Mouse (Mus musculus) limb, embryonic 15.5 days (tissue): Measurements from ENCODE around the gene Foxo3. TPM values are rescaled to one million over a fixed set of nuclear protein-coding genes. Genes with fewer than 3 reads are reported as not detected.
A peak's percentile ranks its signal among the peaks of the same experiment; 100 is the strongest.

Experiments
- ATAC-seq: fragments of 200-750 bp; cut with Nextera tagmentation; 2 replicates; pipeline ENCODE4 v1.8.0; 2017; ENCODE audit warnings: low read depth, moderate TSS enrichment; ENCODE audit not compliant: insufficient number of reproducible peaks, low FRiP score, low TSS enrichment
- H3K27ac ChIP-seq: fragments of 300-500 bp; sonication (generic); 2 replicates; pipeline ENCODE4 v1.5.1; 2015; ENCODE audit warnings: moderate library complexity, mild to moderate bottlenecking, inconsistent platforms
- H3K27me3 ChIP-seq: fragments of 300-500 bp; sonication (generic); 2 replicates; pipeline ENCODE4 v1.6.1; 2015; ENCODE audit warnings: inconsistent platforms
- H3K36me3 ChIP-seq: fragments of 300-500 bp; sonication (generic); 2 replicates; pipeline ENCODE4 v1.6.1; 2015; ENCODE audit warnings: inconsistent platforms
- H3K4me1 ChIP-seq: fragments of 300-500 bp; sonication (generic); 2 replicates; pipeline ENCODE4 v1.6.1; 2015; ENCODE audit warnings: inconsistent platforms
- H3K4me2 ChIP-seq: fragments of 300-500 bp; sonication (generic); 2 replicates; pipeline ENCODE4 v1.6.1; 2015; ENCODE audit warnings: mild to moderate bottlenecking, inconsistent platforms
- H3K4me3 ChIP-seq: fragments of 300-500 bp; sonication (generic); 2 replicates; pipeline ENCODE4 v1.5.1; 2015; ENCODE audit warnings: mild to moderate bottlenecking, inconsistent platforms
- H3K9ac ChIP-seq: fragments of 300-500 bp; sonication (generic); 2 replicates; pipeline ENCODE4 v1.6.1; 2015; ENCODE audit warnings: inconsistent platforms
- H3K9me3 ChIP-seq: fragments of 300-500 bp; sonication (generic); 2 replicates; pipeline ENCODE4 v1.6.1; 2016; ENCODE audit warnings: inconsistent platforms
- WGBS: fragments of 180-500 bp; shearing (Covaris S2); methylation state at CpG from one replicate; pipeline ENCODE4 v1.1.7; 2015; 5-methylcytosine and 5-hydroxymethylcytosine counted together
- polyA plus RNA-seq: library from polyadenylated mRNA; unstranded; fragments of >200 nt; fragmentation: Nextera tagmentation; extraction: Ambion mirVana; gene quantifications from 2 replicates; pipeline ENCODE4 v1.2.1, GENCODE M21; 2015

Foxo3 gene
- 9.0 and 10.2 TPM in 2 replicates for polyA plus RNA-seq

GRCm38 (mm10) chr10:42276507-42277345 is at the start of gene Foxo3:
Gene Foxo3 (minus strand): TSS chr10:42276755.
- H3K9me3 ChIP-seq = no peaks in the 10 kb centered on the region
- H3K27ac ChIP-seq = peak within 1 kb of the TSS; percentile 100
- under 1% methylated on average over 71 of the region's 88 CpGs for WGBS
- ATAC-seq = peak; percentile 81
- no peaks in the 10 kb centered on the region for H3K27me3 ChIP-seq
- peak within 1 kb of the TSS; percentile 97 for H3K4me2 ChIP-seq
- peak within 1 kb of the TSS; percentile 76 for H3K9ac ChIP-seq
- peak within 1 kb of the TSS; percentile 75 for H3K4me3 ChIP-seq
- H3K4me1 ChIP-seq = peaks cover 33% of the 10 kb centered on the region
- H3K36me3 ChIP-seq = no peaks in the 10 kb centered on the region

GRCm38 (mm10) chr10:42325305-42325704 is 48.8 kb upstream of the Foxo3 start:
- Histone ChIP-seq H3K9ac (no peak overlapping the region), H3K36me3 (no peaks in the 10 kb centered on the region), H3K9me3 (no peaks in the 10 kb centered on the region), H3K4me1 (no peaks in the 10 kb centered on the region), H3K4me3 (no peak overlapping the region), H3K27me3 (no peaks in the 10 kb centered on the region), H3K4me2 (no peak overlapping the region), H3K27ac (no peak overlapping the region)
- no peak for ATAC-seq
- WGBS = 85% methylated on average over 10 of the region's 10 CpGs

- H3K4me2 ChIP-seq = no peak overlapping the region
- ATAC-seq = no peak
- H3K9ac ChIP-seq = no peak overlapping the region
Measured at GRCm38 (mm10) chr10:42323978-42324377, 47.4 kb upstream of the Foxo3 start.

GRCm38 (mm10) chr10:42313222-42313786 is 36.7 kb upstream of the Foxo3 start:
- Histone ChIP-seq H3K9ac (no peak overlapping the region), H3K27ac (no peak overlapping the region), H3K4me1 (no peaks in the 10 kb centered on the region), H3K36me3 (peaks cover 4% of the 10 kb centered on the region; the same call in 1 of the 2 replicates), H3K27me3 (peaks cover 6% of the 10 kb centered on the region), H3K9me3 (no peaks in the 10 kb centered on the region), H3K4me3 (no peak overlapping the region), H3K4me2 (no peak overlapping the region)
- 74% methylated on average over 22 of the region's 22 CpGs for WGBS
- no peak for ATAC-seq

More at GRCm38 (mm10) chr10:42323978-42324377, 47.4 kb upstream of the Foxo3 start:
- Histone ChIP-seq H3K27me3 (no peaks in the 10 kb centered on the region), H3K27ac (no peak overlapping the region), H3K36me3 (no peaks in the 10 kb centered on the region), H3K4me1 (no peaks in the 10 kb centered on the region), H3K9me3 (no peaks in the 10 kb centered on the region), H3K4me3 (no peak overlapping the region)

- ATAC-seq = no peak
- Histone ChIP-seq H3K9me3 (no peaks in the 10 kb centered on the region), H3K4me3 (no peak overlapping the region), H3K4me2 (no peak overlapping the region), H3K9ac (no peak overlapping the region), H3K4me1 (0 out of 2 replicates have a peak, but pooled peaks cover 2% of the 10 kb centered on the region), H3K27ac (no peak overlapping the region), H3K27me3 (peaks cover 6% of the 10 kb centered on the region), H3K36me3 (peaks cover 4% of the 10 kb centered on the region; the same call in 1 of the 2 replicates)
- 57% methylated on average over 1 of the region's 1 CpGs for WGBS
Measured at GRCm38 (mm10) chr10:42312557-42312956, 36.0 kb upstream of the Foxo3 start.

GRCm38 (mm10) chr10:42308687-42308987 is 32.1 kb upstream of the Foxo3 start:
- peaks cover 9% of the 10 kb centered on the region for H3K27me3 ChIP-seq
- WGBS = 33% methylated on average over 8 of the region's 8 CpGs
- H3K36me3 ChIP-seq = no peaks in the 10 kb centered on the region
- no peaks in the 10 kb centered on the region for H3K9me3 ChIP-seq
- H3K9ac ChIP-seq = no peak overlapping the region
- H3K27ac ChIP-seq = no peak overlapping the region
- no peak for ATAC-seq
- peak overlapping the region; percentile 31 for H3K4me3 ChIP-seq
- 0 out of 2 replicates have a peak, but pooled peaks cover 2% of the 10 kb centered on the region for H3K4me1 ChIP-seq
- peak overlapping the region; percentile 45 for H3K4me2 ChIP-seq

- Histone ChIP-seq H3K4me1 (0 out of 2 replicates have a peak, but pooled peaks cover 2% of the 10 kb centered on the region), H3K4me3 (peak overlapping the region; percentile 31), H3K9me3 (no peaks in the 10 kb centered on the region), H3K4me2 (peak overlapping the region; percentile 45), H3K27me3 (peaks cover 9% of the 10 kb centered on the region), H3K36me3 (no peaks in the 10 kb centered on the region), H3K27ac (no peak overlapping the region), H3K9ac (no peak overlapping the region)
- no peak for ATAC-seq
- WGBS = 8% methylated on average over 20 of the region's 20 CpGs
Measured at GRCm38 (mm10) chr10:42307980-42308686, 31.6 kb upstream of the Foxo3 start.

GRCm38 (mm10) chr10:42306422-42306821 is 29.9 kb upstream of the Foxo3 start:
- Histone ChIP-seq H3K9ac (no peak overlapping the region), H3K36me3 (no peaks in the 10 kb centered on the region), H3K9me3 (no peaks in the 10 kb centered on the region), H3K4me3 (no peak overlapping the region), H3K27ac (no peak overlapping the region), H3K4me1 (0 out of 2 replicates have a peak, but pooled peaks cover 2% of the 10 kb centered on the region), H3K4me2 (no peak overlapping the region), H3K27me3 (peaks cover 9% of the 10 kb centered on the region)
- 82% methylated on average over 8 of the region's 8 CpGs for WGBS
- ATAC-seq = no peak

GRCm38 (mm10) chr10:42300805-42301204 is 24.2 kb upstream of the Foxo3 start:
- Histone ChIP-seq H3K4me1 (no peaks in the 10 kb centered on the region), H3K9me3 (no peaks in the 10 kb centered on the region), H3K4me2 (no peak overlapping the region), H3K4me3 (no peak overlapping the region), H3K36me3 (no peaks in the 10 kb centered on the region), H3K9ac (no peak overlapping the region), H3K27ac (no peak overlapping the region), H3K27me3 (no peaks in the 10 kb centered on the region)
- ATAC-seq = no peak
- WGBS = 60% methylated on average over 4 of the region's 4 CpGs

GRCm38 (mm10) chr10:42299967-42300366 is 23.4 kb upstream of the Foxo3 start:
- H3K4me1 ChIP-seq = no peaks in the 10 kb centered on the region
- H3K4me3 ChIP-seq = no peak overlapping the region
- no peak overlapping the region for H3K9ac ChIP-seq
- WGBS = 23% methylated on average over 7 of the region's 7 CpGs
- H3K9me3 ChIP-seq = no peaks in the 10 kb centered on the region
- ATAC-seq = no peak
- no peaks in the 10 kb centered on the region for H3K36me3 ChIP-seq
- no peaks in the 10 kb centered on the region for H3K27me3 ChIP-seq
- H3K27ac ChIP-seq = no peak overlapping the region
- H3K4me2 ChIP-seq = no peak overlapping the region

- no peak overlapping the region for H3K27ac ChIP-seq
- WGBS = 77% methylated on average over 6 of the region's 6 CpGs
- H3K4me2 ChIP-seq = no peak overlapping the region
- no peaks in the 10 kb centered on the region for H3K4me1 ChIP-seq
- H3K36me3 ChIP-seq = no peaks in the 10 kb centered on the region
- no peaks in the 10 kb centered on the region for H3K27me3 ChIP-seq
- no peak overlapping the region for H3K4me3 ChIP-seq
- ATAC-seq = no peak
- no peaks in the 10 kb centered on the region for H3K9me3 ChIP-seq
- no peak overlapping the region for H3K9ac ChIP-seq
Measured at GRCm38 (mm10) chr10:42299426-42299825, 22.9 kb upstream of the Foxo3 start.

- Histone ChIP-seq H3K4me2 (no peak overlapping the region), H3K9me3 (no peaks in the 10 kb centered on the region), H3K9ac (no peak overlapping the region), H3K27ac (no peak overlapping the region), H3K27me3 (no peaks in the 10 kb centered on the region), H3K4me3 (no peak overlapping the region), H3K4me1 (no peaks in the 10 kb centered on the region), H3K36me3 (no peaks in the 10 kb centered on the region)
- 92% methylated on average over 1 of the region's 1 CpGs for WGBS
- no peak for ATAC-seq
Measured at GRCm38 (mm10) chr10:42297954-42298353, 21.4 kb upstream of the Foxo3 start.
